Mouse (Mus musculus): ENCODE measurements around the gene Acsl4. TPM values are rescaled to one million over a fixed set of nuclear protein-coding genes. Genes with fewer than 3 reads are reported as not detected.

Acsl4 gene
- total RNA-seq, 2 experiments from 2014 or later: 59.3 to 59.6 TPM

Other genes starting within 250 kb of the Acsl4 start
- gene Gucy2f, start 193.6 kb downstream of the Acsl4 start, total RNA-seq (2021): under 1 TPM; 0.46 to 0.66 TPM
- 10 to 100 TPM; 11.4 to 12.4 TPM for gene Nxt2, start 163.8 kb downstream of the Acsl4 start, total RNA-seq (2021)
- gene Kcne1l, start 84.2 kb downstream of the Acsl4 start, total RNA-seq (2021): 10 to 100 TPM; 14.5 to 15.0 TPM

Measured in left cerebral cortex, postnatal 4 days (tissue).